Mouse (Mus musculus) G1E (cell line): ENCODE data around the gene Gdap2. TPM values are rescaled to one million over a fixed set of nuclear protein-coding genes. Genes with fewer than 3 reads are reported as not detected.

Experiments
- ATAC-seq: 2 replicates; pipeline ENCODE4 v1.8.0; 2016; ENCODE audit warnings: mild to moderate bottlenecking; ENCODE audit not compliant: insufficient number of reproducible peaks, poor library complexity, low FRiP score, severe bottlenecking; ENCODE audit errors: extremely low read depth
- DNase-seq: peaks from one replicate; pipeline ENCODE4 v3.0.0; 2012; ENCODE audit warnings: low spot score
- H3K27me3 ChIP-seq: 2 replicates; pipeline ENCODE4 v1.6.1; 2012; ENCODE audit warnings: mild to moderate bottlenecking, low read length, inconsistent platforms; ENCODE audit not compliant: insufficient read depth
- H3K36me3 ChIP-seq: replicated peaks from 2 replicates; pipeline ENCODE3; 2012; ENCODE audit warnings: mild to moderate bottlenecking, inconsistent platforms
- H3K4me1 ChIP-seq: 2 replicates; pipeline ENCODE4 v1.6.1; 2012; ENCODE audit warnings: low read depth, low read length, inconsistent platforms, mixed read lengths; ENCODE audit not compliant: insufficient read depth
- H3K4me3 ChIP-seq: 2 replicates; pipeline ENCODE4 v1.5.1; 2012; ENCODE audit warnings: low read depth, mild to moderate bottlenecking, inconsistent platforms, low read length, moderate library complexity, mixed read lengths
- H3K9me3 ChIP-seq: replicated peaks from 2 replicates; pipeline ENCODE4 v1.6.1; 2012; ENCODE audit warnings: inconsistent platforms
- CTCF ChIP-seq: IDR thresholded peaks from 2 replicates; pipeline ENCODE4 v1.5.1; 2012; ENCODE audit warnings: low read depth, low read length, inconsistent platforms, mixed read lengths
- GATA1 ChIP-seq: IDR thresholded peaks from 2 replicates; pipeline ENCODE4 v1.6.1; 2012; ENCODE audit warnings: borderline replicate concordance, low read length, inconsistent platforms, mixed read lengths
- GATA2 ChIP-seq: IDR thresholded peaks from 2 replicates; pipeline ENCODE4 v1.6.1; 2012; ENCODE audit warnings: low read depth, low read length, inconsistent platforms, borderline replicate concordance
- POLR2AphosphoS5 ChIP-seq: IDR thresholded peaks from 2 replicates; pipeline ENCODE4 v1.6.1; 2012; ENCODE audit warnings: low read depth, low read length, inconsistent platforms; ENCODE audit not compliant: insufficient replicate concordance
- TAL1 ChIP-seq: conservative IDR thresholded peaks from 2 replicates; pipeline ENCODE4 v1.6.1; 2012; ENCODE audit warnings: low read depth, low read length, inconsistent platforms, mixed read lengths
- polyA plus RNA-seq: library from polyadenylated mRNA; stranded (reverse); fragments of >175 nt; gene quantifications from 2 replicates; pipeline ENCODE4 v1.2.3, GENCODE M21; 2012
- total RNA-seq, 2 experiments: library from RNA; stranded (forward) in 1 of 2; stranded (reverse) in 1 of 2; fragments of 200-1000 nt in 1 of 2; fragments of >200 nt in 1 of 2; fragmentation: Nextera tagmentation in 1 of 2; gene quantifications; 2 replicates each; pipeline ENCODE4 v1.2.3; 2014 to 2017

The Gdap2 gene
- total and polyA plus RNA-seq, 3 experiments = 2.6 to 42.7 (median 41.7) TPM

- DNase-seq (no peak), ATAC-seq (no peak)
- H3K9me3 ChIP-seq = no peaks in the 10 kb centered on the region
- no peaks in the 10 kb centered on the region for H3K36me3 ChIP-seq
- TF ChIP-seq CTCF (no peak), POLR2AphosphoS5 (no peak), GATA2 (no peak), TAL1 (no peak)
- H3K4me1 ChIP-seq = no peaks in the 10 kb centered on the region
- H3K4me3 ChIP-seq = no peak overlapping the region
- H3K27me3 ChIP-seq = 0 out of 2 replicates have a peak, but pooled peaks cover 2% of the 10 kb centered on the region
Measured at GRCm38 (mm10) chr3:100236725-100237436, 74.7 kb downstream of the Gdap2 start.

GRCm38 (mm10) chr3:100242230-100242629, 80.0 kb downstream of the Gdap2 start:
- TF ChIP-seq GATA2 (no peak), TAL1 (no peak)
- no peak for ATAC-seq
- H3K9me3 ChIP-seq = no peaks in the 10 kb centered on the region
- no peaks in the 10 kb centered on the region for H3K27me3 ChIP-seq
- no peak for DNase-seq
- H3K4me3 ChIP-seq = no peak overlapping the region
- H3K36me3 ChIP-seq = no peaks in the 10 kb centered on the region
- H3K4me1 ChIP-seq = no peaks in the 10 kb centered on the region

- Histone ChIP-seq H3K4me3 (no peak overlapping the region), H3K27me3 (no peaks in the 10 kb centered on the region), H3K4me1 (no peaks in the 10 kb centered on the region), H3K36me3 (no peaks in the 10 kb centered on the region), H3K9me3 (no peaks in the 10 kb centered on the region)
- DNase-seq = no peak
- TF ChIP-seq CTCF = no peak
- no peak for TF ChIP-seq GATA2
- no peak for TF ChIP-seq GATA1
- no peak for TF ChIP-seq TAL1
- no peak for TF ChIP-seq POLR2AphosphoS5
- no peak for ATAC-seq
Measured at GRCm38 (mm10) chr3:100246286-100246825, 84.2 kb downstream of the Gdap2 start.

Other genes starting within 250 kb of the Gdap2 start
- gene Wdr3, start within 50 bp of the Gdap2 start, total RNA-seq (2014; fragmentation: Nextera tagmentation) = 52.4 and 52.7 TPM in 2 replicates
- gene Wdr3, start within 50 bp of the Gdap2 start, total RNA-seq (2017) = 95.8 and 114 TPM in 2 replicates
- 3.9 and 4.2 TPM in 2 replicates for gene Wdr3, start within 50 bp of the Gdap2 start, polyA plus RNA-seq